Mouse (Mus musculus) lung, postnatal 25 days (tissue): ENCODE measurements around the gene Pmp22.

Source experiments
- DNase-seq: peaks from one replicate; pipeline ENCODE4 v3.0.0; 2022; ENCODE audit warnings: low spot score

The Pmp22 gene

DNA sequence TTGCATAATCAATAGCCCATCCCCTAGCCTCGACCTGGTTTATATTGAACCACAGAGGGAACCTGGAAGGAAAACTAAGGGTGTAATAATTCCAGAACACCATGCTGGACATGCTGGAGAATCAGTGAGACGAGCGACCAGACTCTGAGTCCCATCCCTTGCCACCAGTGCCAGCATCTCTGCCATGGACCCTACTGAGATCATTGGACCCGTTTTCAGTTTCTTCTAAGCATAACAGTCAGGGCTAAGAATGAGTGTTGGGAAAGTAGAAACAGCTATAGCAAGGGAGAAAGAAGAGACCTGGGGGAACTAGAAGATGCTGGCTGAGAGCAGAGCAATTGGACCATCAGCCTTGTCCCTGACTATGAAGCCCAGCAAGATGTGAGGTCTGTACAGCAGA lies 1.3 kb upstream of the Pmp22 start:
- DNase-seq = no peak

- peak; percentile 57 for DNase-seq
Measured at GRCm38 (mm10) chr11:63129375-63129774, 593 bp downstream of the Pmp22 start.

- no peak for DNase-seq
Measured at GRCm38 (mm10) chr11:63129840-63130239, 1.1 kb downstream of the Pmp22 start.

DNA sequence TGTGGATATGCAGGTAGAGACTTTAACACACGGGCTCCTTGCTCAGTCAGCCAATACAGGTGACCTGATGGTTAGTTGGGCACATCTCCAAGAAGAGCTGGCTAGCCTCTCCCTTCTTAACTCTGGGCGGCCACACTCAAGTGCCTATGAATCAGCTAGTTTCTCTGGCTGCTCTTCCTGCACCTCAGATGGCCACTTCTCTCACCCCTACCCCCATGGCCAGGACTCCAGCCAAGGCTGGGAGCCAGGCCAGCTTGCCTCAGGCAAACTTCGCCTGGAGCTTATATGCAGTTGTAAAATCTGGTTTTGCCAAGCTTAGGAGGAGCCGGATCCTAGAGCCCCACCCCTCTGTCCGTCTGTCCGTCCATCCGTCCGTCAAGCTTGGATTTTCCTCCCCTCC lies 1.7 kb downstream of the Pmp22 start:
- peak; percentile 86 for DNase-seq

DNA sequence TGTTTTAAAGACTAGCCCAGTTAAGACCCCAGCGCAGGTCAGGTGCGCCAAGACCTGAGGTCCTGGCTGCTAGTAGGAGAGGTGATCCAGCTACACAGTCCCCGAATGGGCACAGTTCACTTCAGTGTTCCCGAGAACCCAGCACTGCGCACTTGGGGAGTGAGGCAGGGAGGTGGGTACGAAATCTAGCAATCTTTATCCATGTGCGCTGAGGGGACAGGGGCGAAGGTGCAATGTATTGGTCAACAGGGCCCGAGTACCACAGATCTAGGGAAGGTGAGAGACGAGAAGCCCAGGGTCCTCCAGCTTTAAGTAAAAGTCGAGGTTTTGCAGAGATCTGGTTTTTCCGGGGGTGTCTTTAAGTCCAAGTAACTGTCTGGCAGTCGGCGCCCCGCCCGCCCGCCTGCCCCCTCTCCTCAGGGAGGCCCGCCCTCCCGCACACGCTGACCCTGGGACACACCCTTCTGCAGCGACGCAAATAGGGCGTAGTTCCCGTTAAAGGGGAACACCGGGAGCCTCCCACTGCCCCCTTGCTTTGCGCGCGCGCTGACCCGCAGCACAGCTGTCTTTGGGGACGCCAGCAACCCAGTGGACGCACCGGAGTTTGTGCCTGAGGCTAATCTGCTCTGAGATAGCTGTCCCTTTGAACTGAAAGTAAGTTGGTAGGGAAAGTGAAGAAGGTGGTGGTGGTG lies 2.4 kb downstream of the Pmp22 start:
- peak; percentile 87 for DNase-seq

GRCm38 (mm10) chr11:63131693-63132040 lies 2.9 kb downstream of the Pmp22 start:
- DNase-seq = no peak

DNA sequence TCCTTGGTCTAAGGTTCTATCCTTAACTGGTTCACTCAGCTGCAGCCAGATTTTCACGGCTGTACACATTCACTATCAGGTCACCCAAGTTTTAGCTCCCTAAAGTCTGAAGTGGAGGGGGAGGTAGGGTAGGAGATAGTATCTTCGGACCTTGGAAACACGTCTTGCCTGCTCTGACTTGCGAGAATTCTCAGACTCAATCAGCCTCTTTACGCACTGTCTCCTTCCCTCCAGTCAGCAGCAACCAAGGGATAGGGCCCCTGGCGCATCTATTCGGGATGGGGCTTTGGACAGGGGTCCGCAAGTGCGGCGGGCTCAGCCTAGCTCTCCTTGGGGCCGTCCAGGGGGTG lies 3.3 kb downstream of the Pmp22 start:
- no peak for DNase-seq

GRCm38 (mm10) chr11:63132501-63133435 lies 4.0 kb downstream of the Pmp22 start:
- peak; percentile 87 for DNase-seq

GRCm38 (mm10) chr11:63134021-63134420 lies 5.2 kb downstream of the Pmp22 start:
- DNase-seq = no peak

GRCm38 (mm10) chr11:63134742-63135482 lies 6.1 kb downstream of the Pmp22 start:
- DNase-seq = no peak

- DNase-seq = peak; percentile 96
Measured at GRCm38 (mm10) chr11:63135622-63136021, 6.8 kb downstream of the Pmp22 start.

DNA sequence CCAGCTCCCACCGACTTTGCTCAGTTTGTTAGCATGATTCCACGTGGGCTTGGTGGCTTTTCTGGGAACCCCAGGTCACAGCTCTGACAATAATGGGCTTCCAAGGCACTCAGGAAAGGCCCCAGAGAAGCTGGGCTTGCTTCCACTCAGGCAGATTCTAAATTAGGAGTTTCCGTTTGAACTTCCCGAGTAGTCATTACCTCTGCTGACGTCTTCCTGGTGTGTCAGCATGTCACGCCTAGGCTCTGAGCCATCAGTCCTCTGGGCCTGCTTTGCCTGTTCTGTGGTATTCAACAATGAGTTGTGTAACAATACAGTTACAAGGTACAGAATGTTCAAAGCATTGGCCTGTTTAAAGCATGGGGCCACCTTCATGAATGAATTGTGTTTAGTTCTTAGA lies 7.4 kb downstream of the Pmp22 start:
- DNase-seq = peak; percentile 93

GRCm38 (mm10) chr11:63136836-63137416 lies 8.1 kb downstream of the Pmp22 start:
- no peak for DNase-seq

- DNase-seq = no peak
Measured at GRCm38 (mm10) chr11:63138739-63139138, 10.0 kb downstream of the Pmp22 start.

DNA sequence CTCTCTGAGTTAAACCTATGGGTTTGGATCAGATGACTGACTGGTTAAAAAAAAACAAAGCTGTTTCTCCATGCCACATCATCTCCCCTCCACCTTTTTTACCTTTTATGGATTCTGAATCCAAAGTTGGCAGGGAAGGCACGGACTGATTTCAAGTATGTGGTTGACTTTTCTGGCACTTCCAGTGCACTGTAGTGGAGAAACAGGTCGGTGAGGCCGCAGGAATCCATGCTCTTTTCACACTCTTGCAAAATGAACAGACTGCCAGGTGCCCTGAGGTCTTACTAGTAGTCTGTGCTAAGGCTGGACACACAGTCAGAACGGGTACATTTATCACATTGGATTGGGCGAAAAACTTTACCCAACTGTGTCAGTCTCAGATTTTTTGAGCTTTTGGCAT lies 13.5 kb downstream of the Pmp22 start:
- peak; percentile 73 for DNase-seq

- no peak for DNase-seq
Measured at GRCm38 (mm10) chr11:63142816-63143215, 14.0 kb downstream of the Pmp22 start.

GRCm38 (mm10) chr11:63143486-63143885 lies 14.7 kb downstream of the Pmp22 start:
- no peak for DNase-seq

DNA sequence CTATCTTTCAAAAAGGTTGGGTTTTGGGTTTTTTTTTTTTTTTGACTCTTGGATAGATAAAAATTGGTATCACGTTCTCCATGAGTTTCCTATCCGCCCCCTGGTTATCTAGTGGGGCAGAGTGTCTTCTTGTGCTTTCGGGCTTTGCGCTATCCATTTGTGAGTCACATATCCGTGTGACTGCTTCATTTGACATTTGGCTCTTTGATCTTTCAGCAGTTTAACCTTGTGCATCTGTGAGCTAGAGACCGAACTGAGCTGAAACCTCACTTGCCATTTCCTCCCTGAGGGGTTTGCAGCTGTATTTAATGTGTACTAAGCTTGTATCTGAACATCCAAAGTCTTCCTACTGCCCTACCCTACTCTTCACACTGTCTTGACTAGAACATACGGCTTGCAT lies 17.8 kb downstream of the Pmp22 start:
- no peak for DNase-seq

- no peak for DNase-seq
Measured at GRCm38 (mm10) chr11:63148276-63148675, 19.5 kb downstream of the Pmp22 start.

- DNase-seq = no peak
Measured at GRCm38 (mm10) chr11:63151857-63152256, 23.1 kb downstream of the Pmp22 start.

GRCm38 (mm10) chr11:63157117-63157516 lies 28.3 kb downstream of the Pmp22 start:
- DNase-seq = no peak

GRCm38 (mm10) chr11:63160926-63161325 lies 32.1 kb downstream of the Pmp22 start:
- DNase-seq = no peak
